Mouse (Mus musculus) embryonic fibroblast, embryonic 13.5 days (primary cell): ENCODE data around the gene Tlk1. TPM values are rescaled to one million over a fixed set of nuclear protein-coding genes. Genes with fewer than 3 reads are reported as not detected.
"Not testable (repeated sequence)": the region's sequence is repeated elsewhere in the genome, so short reads cannot be mapped to it uniquely, and the experiment has no call there.

ENCODE experiments used
- H3K27ac ChIP-seq: 2 replicates; pipeline ENCODE4 v1.5.1; 2012; ENCODE audit warnings: low read length, control low read depth, inconsistent platforms; ENCODE audit not compliant: insufficient read depth
- H3K4me1 ChIP-seq: 2 replicates; pipeline ENCODE4 v1.6.1; 2011; ENCODE audit warnings: low read length; ENCODE audit not compliant: control insufficient read depth, insufficient read depth
- H3K4me3 ChIP-seq: 2 replicates; pipeline ENCODE4 v1.5.1; 2011; ENCODE audit warnings: mild to moderate bottlenecking, control low read depth, low read length; ENCODE audit not compliant: insufficient read depth
- CTCF ChIP-seq: IDR thresholded peaks from 2 replicates; pipeline ENCODE4 v1.5.1; 2011; ENCODE audit warnings: mild to moderate bottlenecking, control low read depth, low read length, moderate library complexity, borderline replicate concordance; ENCODE audit not compliant: insufficient read depth
- POLR2A ChIP-seq: IDR thresholded peaks from 2 replicates; pipeline ENCODE4 v1.6.1; 2011; ENCODE audit warnings: low read depth, mild to moderate bottlenecking, control low read depth, low read length, moderate library complexity
- polyA plus RNA-seq: library from polyadenylated mRNA; stranded (reverse); fragments of >200 nt; gene quantifications from 2 replicates; pipeline ENCODE4 v1.2.4, GENCODE M21; 2011; ENCODE audit warnings: low read depth; ENCODE audit not compliant: missing spikeins, insufficient read length

The Tlk1 gene
- polyA plus RNA-seq, 1 experiment: 59.1 TPM

DNA sequence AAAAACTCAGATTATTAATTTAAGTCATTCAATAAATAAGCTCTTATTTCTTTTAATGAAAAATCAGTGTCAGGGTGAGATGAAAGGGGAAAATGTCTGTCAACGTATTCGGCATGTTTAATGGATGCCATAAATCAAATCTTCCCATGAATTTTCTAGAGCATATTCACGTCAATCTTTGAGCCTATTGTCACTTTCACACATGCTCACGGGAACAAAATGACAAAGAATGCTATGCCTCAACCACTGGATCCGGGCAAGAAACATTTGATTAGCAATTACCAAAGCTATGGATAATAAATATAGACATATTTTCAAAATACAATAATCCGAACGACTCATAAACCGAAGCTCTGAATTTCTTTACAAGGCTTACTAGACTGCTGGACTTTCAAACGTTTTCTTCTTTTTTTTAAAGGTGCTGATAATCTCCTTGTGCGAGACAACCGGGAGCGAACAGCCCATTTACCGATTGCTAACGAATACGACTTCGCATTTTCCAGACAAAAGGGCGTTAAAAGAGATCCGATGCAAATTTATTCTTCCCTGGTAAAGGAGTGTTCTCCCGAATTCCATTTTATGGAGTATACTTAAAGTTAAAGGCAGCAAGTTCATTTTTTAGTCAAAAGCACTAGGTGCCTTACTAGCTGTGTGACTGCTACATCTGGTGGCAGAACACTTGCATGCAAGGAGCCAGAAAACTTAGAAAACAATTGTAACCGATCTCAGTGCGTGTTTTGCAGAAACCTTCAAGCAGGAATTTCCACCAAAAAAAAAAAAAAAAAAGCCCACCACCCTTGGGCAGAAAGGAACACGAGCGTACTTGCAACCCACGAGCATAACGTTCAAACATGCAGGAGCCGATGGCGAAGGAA lies 1.4 kb downstream of the Tlk1 start:
- TF ChIP-seq POLR2A (no peak), CTCF (no peak)
- H3K4me3 ChIP-seq: peak overlapping the region; percentile 100
- H3K4me1 ChIP-seq: no peaks in the 10 kb centered on the region
- H3K27ac ChIP-seq: peak overlapping the region; percentile 93

DNA sequence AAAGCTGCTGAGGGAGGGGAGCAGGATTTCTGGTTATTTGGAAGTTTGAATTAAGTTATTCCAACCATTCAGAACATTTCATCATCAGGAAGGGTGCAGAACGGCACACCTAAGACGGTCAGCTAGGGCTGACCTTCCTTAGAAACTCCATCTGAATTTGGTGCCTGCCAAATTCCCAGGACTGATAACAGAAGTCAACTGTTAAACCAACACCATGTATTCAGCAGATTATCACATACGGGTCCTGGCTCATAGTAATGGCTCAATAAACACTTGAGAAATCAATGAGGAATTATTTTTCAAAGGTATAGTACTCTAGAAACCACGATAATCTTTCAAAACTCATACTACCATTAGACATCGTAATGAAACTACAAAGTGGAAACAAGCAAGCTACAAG lies 2.1 kb downstream of the Tlk1 start:
- H3K4me3 ChIP-seq: peak overlapping the region; percentile 24
- no peaks in the 10 kb centered on the region for H3K4me1 ChIP-seq
- H3K27ac ChIP-seq: no peak overlapping the region
- TF ChIP-seq CTCF: no peak

DNA sequence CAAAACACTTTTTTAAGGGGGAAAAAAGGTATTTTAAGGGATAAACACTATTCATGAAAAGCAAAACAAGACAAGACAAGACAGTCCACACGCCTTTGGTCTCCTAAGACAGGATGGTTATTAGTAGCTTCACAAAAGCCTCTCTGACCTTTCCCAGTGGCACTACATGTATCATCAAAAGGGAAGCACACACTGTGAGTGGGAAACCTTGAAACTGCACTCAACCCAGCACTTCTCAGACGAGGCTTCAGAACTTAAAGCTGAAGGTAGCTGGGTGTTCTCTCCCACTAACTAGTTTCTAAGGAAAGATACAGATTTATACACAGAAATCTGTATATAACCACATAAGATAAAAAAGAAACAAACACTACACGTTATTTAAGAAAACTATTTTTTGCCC lies 8.6 kb downstream of the Tlk1 start:
- Histone ChIP-seq H3K4me1 (no peaks in the 10 kb centered on the region), H3K27ac (no peak overlapping the region), H3K4me3 (no peak overlapping the region)
- TF ChIP-seq CTCF: no peak
- TF ChIP-seq POLR2A: no peak

GRCm38 (mm10) chr2:70816016-70816415 lies 9.5 kb downstream of the Tlk1 start:
- no peak for TF ChIP-seq CTCF
- no peak for TF ChIP-seq POLR2A
- no peak overlapping the region for H3K27ac ChIP-seq
- H3K4me3 ChIP-seq: no peak overlapping the region

DNA sequence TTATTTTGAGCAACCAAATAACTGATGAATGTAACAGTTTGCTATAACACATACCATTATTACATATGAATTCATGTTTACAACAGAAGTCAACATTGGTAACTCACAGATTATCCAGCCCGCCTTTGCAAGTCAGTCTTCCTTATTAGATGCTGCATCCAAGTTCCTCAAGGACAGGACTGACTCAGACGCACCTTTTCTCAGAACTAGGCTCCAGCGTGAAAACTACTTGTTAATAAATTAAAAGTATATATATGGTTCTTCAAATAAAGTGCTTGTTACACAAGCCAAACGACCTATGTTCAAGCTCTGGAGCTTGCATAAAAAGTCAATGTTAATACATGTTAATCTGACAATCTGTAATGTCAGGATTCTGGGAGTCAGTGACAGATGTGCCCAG lies 11.9 kb downstream of the Tlk1 start:
- Histone ChIP-seq H3K27ac (no peak overlapping the region), H3K4me1 (no peaks in the 10 kb centered on the region), H3K4me3 (no peak overlapping the region)
- no peak for TF ChIP-seq CTCF
- no peak for TF ChIP-seq POLR2A

More at GRCm38 (mm10) chr2:70816016-70816415, 9.5 kb downstream of the Tlk1 start:
- no peaks in the 10 kb centered on the region for H3K4me1 ChIP-seq

- TF ChIP-seq CTCF (no peak), POLR2A (no peak)
- Histone ChIP-seq H3K4me1 (no peaks in the 10 kb centered on the region), H3K27ac (no peak overlapping the region), H3K4me3 (no peak overlapping the region)
These were observed 14.1 kb downstream of the Tlk1 start for GRCm38 (mm10) chr2:70811476-70811875.

GRCm38 (mm10) chr2:70809921-70810320 lies 15.6 kb downstream of the Tlk1 start:
- H3K4me1 ChIP-seq: no peaks in the 10 kb centered on the region
- H3K27ac ChIP-seq: no peak overlapping the region
- no peak for TF ChIP-seq CTCF
- no peak overlapping the region for H3K4me3 ChIP-seq

GRCm38 (mm10) chr2:70808681-70809080 lies 16.8 kb downstream of the Tlk1 start:
- Histone ChIP-seq H3K27ac (no peak overlapping the region), H3K4me3 (no peak overlapping the region), H3K4me1 (no peaks in the 10 kb centered on the region)
- no peak for TF ChIP-seq CTCF
- TF ChIP-seq POLR2A: no peak

- H3K4me3 ChIP-seq, H3K4me1 ChIP-seq, H3K27ac ChIP-seq: not testable (repeated sequence)
These were observed 17.9 kb downstream of the Tlk1 start for GRCm38 (mm10) chr2:70807678-70808077.

DNA sequence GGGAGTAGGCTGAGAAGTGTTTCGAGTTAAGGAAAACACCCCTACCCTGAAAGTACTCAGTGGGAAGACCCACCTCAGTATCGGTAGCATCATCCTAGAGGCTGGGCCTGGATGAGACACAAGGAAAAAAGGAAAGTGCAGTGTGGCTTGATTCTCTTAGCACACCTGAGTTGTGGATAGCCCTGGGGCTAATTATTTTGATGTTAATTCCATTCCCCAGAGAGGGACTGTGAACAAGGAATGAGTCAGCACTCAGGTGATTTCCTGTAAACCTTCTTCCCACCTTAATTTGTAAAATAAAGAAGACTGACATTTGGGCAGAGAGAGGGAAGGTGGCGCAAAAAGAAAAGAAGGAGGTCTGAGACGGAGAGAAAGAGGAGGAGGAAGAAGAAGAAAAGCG lies 19.5 kb downstream of the Tlk1 start:
- no peak overlapping the region for H3K27ac ChIP-seq
- TF ChIP-seq POLR2A (no peak), CTCF (no peak)
- H3K4me1 ChIP-seq: 0 out of 2 replicates have a peak, but pooled peaks cover 2% of the 10 kb centered on the region
- no peak overlapping the region for H3K4me3 ChIP-seq

GRCm38 (mm10) chr2:70803696-70804095 lies 21.8 kb downstream of the Tlk1 start:
- H3K4me3 ChIP-seq, H3K27ac ChIP-seq, H3K4me1 ChIP-seq: not testable (repeated sequence)
